Mouse (Mus musculus) liver, embryonic 11.5 days (tissue): ENCODE measurements around the gene Pik3r3. TPM values are rescaled to one million over a fixed set of nuclear protein-coding genes. Genes with fewer than 3 reads are reported as not detected.
A peak's percentile ranks its signal among the peaks of the same experiment; 100 is the strongest.

Experiments used
- ATAC-seq: fragments of 200-750 bp; cut with Nextera tagmentation; replicated peaks from 2 replicates; pipeline ENCODE4 v1.8.0; 2017; ENCODE audit warnings: moderate number of reproducible peaks, mild to moderate bottlenecking, moderate TSS enrichment, moderate library complexity; ENCODE audit not compliant: low FRiP score
- DNase-seq: peaks from one replicate; pipeline ENCODE4 v3.0.0-alpha.2; 2017; ENCODE audit warnings: low spot score
- H3K27ac ChIP-seq: fragments of 300-500 bp; sonication (generic); 2 replicates; pipeline ENCODE4 v1.5.1; 2014; ENCODE audit warnings: mild to moderate bottlenecking, low read depth, low read length, control low read depth
- H3K27me3 ChIP-seq: fragments of 300-500 bp; sonication (generic); replicated peaks from 2 replicates; pipeline ENCODE4 v1.6.1; 2014; ENCODE audit warnings: low read length, mixed read lengths; ENCODE audit not compliant: control insufficient read depth, insufficient read depth
- H3K36me3 ChIP-seq: fragments of 300-500 bp; sonication (generic); 2 replicates; pipeline ENCODE4 v1.6.1; 2014; ENCODE audit warnings: mild to moderate bottlenecking, low read length, moderate library complexity, mixed read lengths; ENCODE audit not compliant: control insufficient read depth, insufficient read depth
- H3K4me1 ChIP-seq: fragments of 300-500 bp; sonication (generic); replicated peaks from 2 replicates; pipeline ENCODE4 v1.6.1; 2014; ENCODE audit warnings: low read length, mixed read lengths; ENCODE audit not compliant: control insufficient read depth, insufficient read depth
- H3K4me2 ChIP-seq: fragments of 300-500 bp; sonication (generic); 2 replicates; pipeline ENCODE4 v1.6.1; 2014; ENCODE audit warnings: mild to moderate bottlenecking, control low read depth, moderate library complexity
- H3K4me3 ChIP-seq: fragments of 300-500 bp; sonication (generic); 2 replicates; pipeline ENCODE4 v1.5.1; 2014; ENCODE audit warnings: low read depth, low read length, control low read depth
- H3K9ac ChIP-seq: fragments of 300-500 bp; sonication (generic); 2 replicates; pipeline ENCODE4 v1.6.1; 2014; ENCODE audit warnings: low read depth, low read length, control low read depth
- H3K9me3 ChIP-seq: fragments of 300-500 bp; sonication (generic); 2 replicates; pipeline ENCODE4 v1.6.1; 2016; ENCODE audit warnings: low read length, inconsistent platforms, mixed read lengths; ENCODE audit not compliant: control insufficient read depth
- WGBS: fragments of 180-500 bp; shearing (Covaris S2); extraction: QIAGEN DNeasy Blood & Tissue Kit; methylation state at CpG from one replicate; pipeline ENCODE4 v1.1.7; 2014; 5-methylcytosine and 5-hydroxymethylcytosine counted together
- polyA plus RNA-seq: library from polyadenylated mRNA; unstranded; fragments of >200 nt; fragmentation: Nextera tagmentation; extraction: Ambion mirVana; gene quantifications from 2 replicates; pipeline ENCODE4 v1.2.1, GENCODE M21; 2014

Gene Pik3r3
- polyA plus RNA-seq, result 6.3 and 6.7 TPM in 2 replicates

DNA sequence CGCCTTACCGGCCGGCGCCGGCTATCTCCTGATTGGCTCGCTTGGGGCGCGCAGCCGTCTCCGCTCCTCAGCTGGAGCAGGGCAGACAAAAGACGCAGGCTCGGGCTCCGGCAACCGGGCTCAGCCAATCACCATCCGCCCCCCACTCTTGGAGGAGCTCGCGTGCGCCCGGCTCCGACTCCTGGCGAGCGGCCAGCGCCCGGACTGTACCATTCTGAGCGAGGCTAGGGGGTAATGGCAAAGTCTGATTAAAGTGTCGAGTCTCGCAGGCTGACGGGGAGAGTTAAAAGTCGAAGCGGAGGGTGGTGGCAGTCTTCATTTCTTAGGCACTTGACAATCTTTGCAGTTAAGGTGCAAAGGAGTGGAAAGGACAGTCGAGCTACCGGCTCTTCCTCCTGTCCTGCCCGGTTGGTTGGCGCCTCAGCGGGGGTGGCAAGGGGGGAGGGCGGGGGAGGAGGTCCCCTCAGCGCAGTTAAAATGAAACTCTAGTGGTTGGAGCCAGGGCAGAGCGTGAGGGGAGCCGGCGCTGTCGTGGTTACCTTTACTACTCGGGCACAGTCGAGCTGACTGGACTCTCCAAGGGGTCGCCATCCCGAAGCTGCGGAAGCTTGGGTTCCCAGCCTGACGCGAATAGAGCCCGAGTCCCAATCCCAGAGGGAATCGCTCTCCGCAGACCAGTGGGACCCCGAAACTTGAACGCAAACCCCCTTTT lies at the start of gene Pik3r3:
Gene Pik3r3 (plus strand): TSS at position 479 of the 712 bp plus-strand sequence.
- WGBS, result under 1% methylated on average over 53 of the region's 53 CpGs
- Histone ChIP-seq H3K4me1 (peaks cover 3% of the 10 kb centered on the region; the same call in 1 of the 2 replicates), H3K9me3 (no peaks in the 10 kb centered on the region), H3K27me3 (no peaks in the 10 kb centered on the region), H3K27ac (peak within 1 kb of the TSS; percentile 94), H3K9ac (peak within 1 kb of the TSS; percentile 88), H3K4me2 (peak within 1 kb of the TSS; percentile 91), H3K4me3 (peak within 1 kb of the TSS; percentile 81), H3K36me3 (no peaks in the 10 kb centered on the region)
- DNase-seq (peak; percentile 96), ATAC-seq (peak; percentile 100)

DNA sequence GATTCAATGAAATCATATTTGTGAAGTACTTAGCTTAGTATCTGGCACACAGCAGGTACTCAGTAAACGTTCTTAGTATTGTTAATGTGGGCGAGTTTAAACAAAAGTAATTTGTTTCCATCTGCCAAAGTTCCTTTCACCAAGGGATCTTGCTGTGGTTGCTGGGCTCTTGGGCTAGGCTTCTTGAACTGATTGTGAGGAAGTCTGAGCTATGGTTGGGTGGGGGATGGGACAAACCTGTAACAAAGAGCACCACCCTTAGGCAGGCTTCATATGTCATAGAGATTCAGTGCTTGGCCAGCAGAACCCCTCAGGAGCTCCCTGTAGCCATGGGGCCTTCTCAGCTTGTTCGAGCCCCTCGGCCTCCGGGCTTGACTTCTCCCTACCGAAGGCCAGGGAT lies 48.3 kb upstream of the Pik3r3 start, which contains the start of the genes 1700042G07Rik and Gm49337:
Gene 1700042G07Rik (plus strand): TSS at position 301 of the 400 bp plus-strand sequence.
Gene Gm49337 (plus strand): TSS at position 313 of the 400 bp plus-strand sequence.
- DNase-seq (no peak), ATAC-seq (no peak)
- Histone ChIP-seq H3K9me3 (no peaks in the 10 kb centered on the region), H3K4me2 (no peak within 1 kb of the TSS), H3K27ac (no peak within 1 kb of the TSS), H3K9ac (no peak within 1 kb of the TSS), H3K36me3 (no peaks in the 10 kb centered on the region), H3K4me3 (no peak within 1 kb of the TSS), H3K27me3 (no peaks in the 10 kb centered on the region), H3K4me1 (peaks cover 27% of the 10 kb centered on the region)
- WGBS, result 83% methylated on average over 6 of the region's 6 CpGs

DNA sequence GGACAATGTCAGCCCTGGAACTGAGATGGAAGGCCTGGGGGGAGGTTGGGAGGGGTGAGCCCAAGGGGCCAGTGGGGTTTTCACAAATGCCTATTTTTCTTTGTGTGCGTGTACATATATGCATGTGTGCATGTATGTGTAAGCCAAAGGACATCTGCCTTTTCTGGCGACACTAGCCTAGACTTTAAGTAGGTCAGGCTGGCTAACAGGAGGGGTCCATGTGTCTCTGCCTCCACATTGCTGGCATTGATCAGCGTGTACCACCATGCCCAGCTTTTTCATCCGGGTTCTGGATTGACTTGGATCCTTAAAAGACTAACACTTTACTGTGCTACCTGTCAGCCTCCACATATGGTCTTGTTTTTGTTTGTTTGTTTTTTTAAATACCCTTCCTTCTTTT lies 47.7 kb upstream of the Pik3r3 start:
- Histone ChIP-seq H3K27me3 (no peaks in the 10 kb centered on the region), H3K4me1 (peaks cover 27% of the 10 kb centered on the region), H3K4me3 (no peak overlapping the region), H3K27ac (no peak overlapping the region), H3K4me2 (no peak overlapping the region), H3K9ac (no peak overlapping the region), H3K9me3 (no peaks in the 10 kb centered on the region), H3K36me3 (no peaks in the 10 kb centered on the region)
- no peak for DNase-seq
- 84% methylated on average over 4 of the region's 4 CpGs for WGBS
- no peak for ATAC-seq

DNA sequence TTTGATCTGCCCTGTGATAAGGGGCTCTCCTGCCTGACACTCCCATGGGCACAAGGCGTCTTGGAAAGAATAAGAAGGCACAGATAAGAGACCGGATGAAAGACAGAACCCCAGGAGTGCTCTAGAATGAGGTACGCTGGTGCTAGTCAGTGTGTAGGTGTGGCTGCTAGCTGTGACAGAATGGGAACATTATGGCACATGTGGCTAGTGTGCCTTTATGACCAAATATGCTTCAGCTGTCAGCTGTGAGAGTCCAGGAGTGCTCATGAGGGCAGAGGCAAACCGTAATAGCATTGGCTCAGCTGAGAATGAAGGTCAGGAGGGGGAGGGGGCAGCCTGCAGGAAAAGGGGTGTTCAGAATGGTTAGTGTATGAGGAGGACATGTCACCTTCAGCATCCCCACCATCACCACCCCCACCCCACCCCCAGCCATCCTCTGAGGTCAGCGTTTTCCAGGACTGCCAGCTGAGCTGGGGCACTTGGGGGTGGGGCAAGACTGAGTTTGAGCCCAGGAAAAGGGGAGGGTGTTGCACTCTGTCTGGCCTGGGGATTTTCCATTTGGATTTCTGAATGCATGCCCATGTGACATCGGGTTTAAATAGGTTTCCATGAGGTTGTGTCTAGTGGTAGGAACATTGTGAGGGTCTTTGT lies 46.8 kb upstream of the Pik3r3 start:
- no peaks in the 10 kb centered on the region for H3K9me3 ChIP-seq
- H3K36me3 ChIP-seq, result no peaks in the 10 kb centered on the region
- peaks cover 27% of the 10 kb centered on the region for H3K4me1 ChIP-seq
- H3K27ac ChIP-seq, result no peak overlapping the region
- no peak overlapping the region for H3K4me2 ChIP-seq
- 40% methylated on average over 6 of the region's 6 CpGs for WGBS
- no peak for ATAC-seq
- peaks cover 2% of the 10 kb centered on the region; the same call in 1 of the 2 replicates for H3K27me3 ChIP-seq
- DNase-seq, result no peak
- H3K4me3 ChIP-seq, result no peak overlapping the region
- H3K9ac ChIP-seq, result no peak overlapping the region

DNA sequence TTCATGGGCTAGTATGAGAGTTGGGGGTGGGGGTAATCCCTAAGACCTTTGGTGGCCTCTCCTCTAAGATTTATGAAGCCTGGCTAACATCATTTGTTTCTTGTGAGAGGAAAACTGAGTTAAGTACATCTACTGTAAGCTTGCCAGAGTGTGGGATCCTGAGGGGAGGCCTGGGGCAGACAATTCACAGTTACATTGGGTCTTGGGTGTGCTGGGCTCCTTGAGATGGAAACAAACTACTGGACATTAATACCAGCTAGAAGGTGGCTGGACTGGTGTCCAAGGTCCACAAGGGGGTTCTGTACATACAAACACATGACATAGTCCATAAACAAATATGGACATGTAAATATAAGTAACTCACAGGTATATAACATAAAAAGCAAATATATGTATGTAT lies 46.3 kb upstream of the Pik3r3 start:
- Histone ChIP-seq H3K4me3 (no peak overlapping the region), H3K4me2 (no peak overlapping the region; the same call in 1 of the 2 replicates), H3K27ac (no peak overlapping the region), H3K27me3 (peaks cover 2% of the 10 kb centered on the region; the same call in 1 of the 2 replicates), H3K4me1 (peaks cover 27% of the 10 kb centered on the region), H3K36me3 (no peaks in the 10 kb centered on the region), H3K9me3 (no peaks in the 10 kb centered on the region), H3K9ac (0 out of 2 replicates have a peak overlapping the region, but pooled peaks have one; percentile 14)
- ATAC-seq (no peak), DNase-seq (no peak)

DNA sequence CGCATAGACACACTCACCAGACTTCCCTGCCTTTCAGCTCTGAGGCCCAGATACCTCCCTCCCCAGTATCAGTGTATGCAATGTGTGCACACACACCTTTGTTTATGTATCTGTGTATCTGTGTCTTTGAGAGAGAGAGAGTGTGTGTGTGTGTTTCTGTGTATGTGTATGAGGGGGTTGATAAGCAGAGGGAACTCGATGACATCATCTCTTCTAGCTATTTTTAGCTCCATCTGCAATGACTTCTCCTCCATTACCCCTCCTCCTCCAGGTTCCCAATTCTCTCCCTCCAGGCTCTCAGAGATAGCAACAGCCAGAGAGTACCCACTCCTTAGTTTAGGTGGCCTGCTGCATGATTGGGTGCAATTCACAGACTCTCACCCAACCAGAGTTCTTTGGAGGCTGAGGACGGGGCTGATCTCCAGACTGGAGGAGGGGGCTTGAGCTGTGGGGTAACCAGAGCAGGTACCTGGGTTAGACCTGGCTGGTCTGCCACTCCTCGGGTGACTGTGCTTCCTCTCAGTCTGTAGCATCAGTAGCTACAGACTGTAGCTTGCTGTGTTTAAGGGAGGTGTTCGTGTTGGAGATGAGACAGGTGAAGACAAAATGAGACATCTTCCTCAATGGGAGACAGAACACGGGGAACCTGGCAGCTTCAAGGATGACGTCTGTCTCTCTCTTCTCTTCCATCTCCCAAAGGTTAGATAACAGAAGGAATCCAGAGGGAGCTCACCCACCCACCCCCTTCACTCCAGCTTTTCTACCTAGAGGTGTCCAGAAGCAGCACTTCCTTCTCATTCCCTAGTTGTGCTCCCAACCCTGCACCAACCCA lies 45.5 kb upstream of the Pik3r3 start:
- no peak for DNase-seq
- H3K4me2 ChIP-seq, result peak overlapping the region; percentile 49
- no peaks in the 10 kb centered on the region for H3K36me3 ChIP-seq
- peaks cover 2% of the 10 kb centered on the region; the same call in 1 of the 2 replicates for H3K27me3 ChIP-seq
- H3K4me3 ChIP-seq, result no peak overlapping the region
- ATAC-seq, result peak; percentile 89
- H3K27ac ChIP-seq, result peak overlapping the region; percentile 45; the same call in 1 of the 2 replicates
- H3K9ac ChIP-seq, result peak overlapping the region; percentile 30; the same call in 1 of the 2 replicates
- no peaks in the 10 kb centered on the region for H3K9me3 ChIP-seq
- 33% methylated on average over 7 of the region's 7 CpGs for WGBS
- H3K4me1 ChIP-seq, result peaks cover 27% of the 10 kb centered on the region

DNA sequence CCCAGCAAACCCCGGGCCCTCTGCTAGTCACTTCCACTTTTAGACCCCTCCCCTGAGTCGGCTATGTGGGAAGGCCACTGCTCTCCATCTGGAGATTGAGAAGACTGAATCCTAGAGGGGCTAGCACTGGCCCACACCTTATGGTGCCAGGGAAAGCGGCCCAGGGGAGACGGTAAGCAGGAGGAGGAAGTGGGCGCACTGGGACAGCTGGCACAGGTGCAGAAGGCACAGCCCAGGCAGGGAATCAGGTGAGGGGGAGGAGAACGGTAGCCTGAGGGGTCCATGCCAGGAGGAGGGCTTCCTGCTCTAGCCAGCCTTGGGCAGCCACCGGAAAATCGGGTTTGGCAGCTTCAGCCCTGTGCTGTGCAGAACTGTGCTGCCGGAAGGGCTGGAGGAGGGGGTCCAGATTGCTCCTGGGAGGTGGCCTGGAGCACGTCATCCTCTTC lies 44.9 kb upstream of the Pik3r3 start:
- Histone ChIP-seq H3K4me3 (0 out of 2 replicates have a peak overlapping the region, but pooled peaks have one; percentile 14), H3K36me3 (no peaks in the 10 kb centered on the region), H3K9me3 (no peaks in the 10 kb centered on the region), H3K27ac (peak overlapping the region; percentile 45; the same call in 1 of the 2 replicates), H3K9ac (no peak overlapping the region), H3K4me1 (peaks cover 27% of the 10 kb centered on the region), H3K27me3 (peaks cover 2% of the 10 kb centered on the region; the same call in 1 of the 2 replicates), H3K4me2 (peak overlapping the region; percentile 49)
- ATAC-seq, result peak; percentile 24
- 13% methylated on average over 10 of the region's 10 CpGs for WGBS
- DNase-seq, result no peak

DNA sequence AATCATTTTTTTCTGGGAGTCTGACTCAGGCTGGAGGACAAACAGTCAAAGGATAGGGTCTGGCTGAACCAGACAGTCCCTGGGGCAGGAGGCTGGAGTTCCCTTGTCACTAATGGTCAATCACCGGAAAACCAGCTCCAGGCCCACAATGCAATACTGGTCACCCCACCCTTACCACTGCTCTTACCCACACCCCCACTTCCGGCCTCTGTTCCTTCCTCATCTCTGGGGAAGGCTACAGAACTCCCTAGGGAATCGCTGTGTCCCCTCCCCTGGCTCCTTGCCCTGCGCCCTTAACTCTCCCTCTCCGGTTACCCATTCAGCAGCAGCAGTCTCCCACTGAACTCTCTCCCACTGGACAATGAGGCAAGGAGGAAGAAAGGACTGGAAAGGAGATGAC lies 44.3 kb upstream of the Pik3r3 start:
- Histone ChIP-seq H3K36me3 (no peaks in the 10 kb centered on the region), H3K9ac (no peak overlapping the region), H3K4me2 (peak overlapping the region; percentile 49; the same call in 1 of the 2 replicates), H3K9me3 (no peaks in the 10 kb centered on the region), H3K4me3 (no peak overlapping the region), H3K27ac (peak overlapping the region; percentile 6; the same call in 1 of the 2 replicates), H3K27me3 (peaks cover 7% of the 10 kb centered on the region; the same call in 1 of the 2 replicates), H3K4me1 (peaks cover 27% of the 10 kb centered on the region)
- ATAC-seq (peak; percentile 27; the same call in 1 of the 2 replicates), DNase-seq (no peak)
- WGBS, result 23% methylated on average over 5 of the region's 5 CpGs
